Mouse (Mus musculus) right cerebral cortex, postnatal 36 days (tissue): ENCODE results near the gene Cdx4.

Experiments used
- DNase-seq, 2 experiments: peaks; one replicate each; pipeline ENCODE4 v3.0.0; 2022; ENCODE audit warnings: low spot score in 2 of 2, mixed read lengths in 1 of 2

Cdx4 gene

DNA sequence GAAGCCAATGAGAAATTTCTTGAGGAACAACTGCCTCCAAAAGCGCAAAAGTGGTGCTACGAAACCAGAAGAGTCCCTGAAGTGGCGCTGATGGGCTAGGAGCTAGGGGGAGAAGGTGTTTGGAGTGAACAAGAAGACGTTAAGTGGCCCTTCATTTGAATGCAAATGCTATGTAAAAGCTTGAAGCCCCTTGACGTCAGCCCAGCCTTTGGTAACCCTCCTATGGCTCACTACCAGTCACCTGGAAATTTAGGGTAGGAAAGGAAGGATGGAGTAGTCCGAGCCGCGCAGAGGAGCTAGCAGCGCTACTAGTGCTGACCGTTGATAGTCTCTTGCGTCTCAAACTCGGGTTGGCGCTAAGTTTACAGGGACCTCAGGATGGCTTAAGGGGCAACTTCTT is at the start of gene Cdx4:
TSS of gene Cdx4 (plus strand) at position 253 of the 400 bp plus-strand sequence.
- no peak for DNase-seq

DNA sequence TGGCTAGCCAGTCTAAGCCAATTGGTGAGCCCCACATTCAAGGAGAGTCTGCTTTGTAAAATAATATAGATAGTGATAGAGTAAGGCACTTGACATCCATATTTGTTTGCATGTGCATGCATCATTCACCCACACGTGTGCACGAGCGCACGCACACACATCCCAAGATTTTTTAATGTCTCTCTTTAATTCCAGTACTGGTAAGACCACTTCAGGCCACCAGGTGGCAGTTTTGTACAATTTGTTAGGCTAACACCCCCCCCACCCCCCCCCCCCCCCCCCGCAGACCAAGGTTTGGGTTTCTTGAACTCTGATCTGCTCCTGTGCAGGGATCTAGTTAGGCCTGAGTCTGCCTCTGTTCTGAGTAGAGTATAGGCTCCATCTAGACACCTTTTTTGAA is 46.9 kb upstream of the Cdx4 start:
- DNase-seq: no peak

DNA sequence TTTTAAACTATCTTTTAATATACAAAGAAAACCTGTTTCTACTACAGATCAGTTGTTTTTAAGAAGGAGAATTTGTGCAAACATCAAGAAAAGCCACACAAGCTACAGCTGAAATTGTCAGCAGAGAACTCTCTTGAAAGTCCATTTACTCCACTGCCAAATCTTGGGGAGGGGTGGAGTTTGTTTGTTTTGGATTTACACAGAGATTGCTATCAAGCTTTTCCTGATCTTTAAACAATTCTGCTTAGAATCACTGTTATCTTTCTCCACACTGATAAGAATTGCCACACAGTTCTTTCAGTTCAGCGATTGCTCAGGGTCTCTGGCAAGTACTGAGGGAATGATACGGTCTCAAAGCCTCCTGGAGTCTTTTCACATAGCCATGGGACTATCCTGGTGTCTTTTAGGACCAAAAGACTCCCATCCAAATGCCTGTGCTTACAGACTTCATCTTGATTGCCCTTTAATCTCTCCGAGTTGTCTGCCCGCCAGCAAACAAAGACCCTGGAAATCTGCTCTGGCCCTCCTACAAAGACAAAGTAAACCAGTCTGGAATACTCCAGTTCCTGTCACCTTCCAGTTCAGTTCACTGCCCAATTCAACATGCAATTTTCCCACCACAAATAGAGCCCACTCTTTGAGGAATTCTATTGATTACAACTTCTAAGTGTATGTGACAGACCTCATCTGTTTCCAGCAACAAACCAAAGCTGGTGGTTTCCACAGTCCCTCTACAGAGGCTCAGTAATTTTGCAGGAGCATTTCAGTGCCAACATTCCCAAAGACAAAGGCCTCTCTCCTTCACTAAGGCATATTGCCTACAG is 34.1 kb upstream of the Cdx4 start:
- DNase-seq: no peak

GRCm38 (mm10) chrX:103287846-103288377 is 33.3 kb upstream of the Cdx4 start:
- no peak for DNase-seq

GRCm38 (mm10) chrX:103288485-103289330 is 32.5 kb upstream of the Cdx4 start:
- no peak for DNase-seq

- DNase-seq: no peak
These were observed 22.3 kb upstream of the Cdx4 start for GRCm38 (mm10) chrX:103298937-103299336.

- DNase-seq: no peak
These were observed 12.9 kb upstream of the Cdx4 start for GRCm38 (mm10) chrX:103308262-103308661.

- DNase-seq: no peak
These were observed 9.5 kb upstream of the Cdx4 start for GRCm38 (mm10) chrX:103311723-103312122.

- DNase-seq: no peak
These were observed 7.1 kb upstream of the Cdx4 start for GRCm38 (mm10) chrX:103314146-103314545.

DNA sequence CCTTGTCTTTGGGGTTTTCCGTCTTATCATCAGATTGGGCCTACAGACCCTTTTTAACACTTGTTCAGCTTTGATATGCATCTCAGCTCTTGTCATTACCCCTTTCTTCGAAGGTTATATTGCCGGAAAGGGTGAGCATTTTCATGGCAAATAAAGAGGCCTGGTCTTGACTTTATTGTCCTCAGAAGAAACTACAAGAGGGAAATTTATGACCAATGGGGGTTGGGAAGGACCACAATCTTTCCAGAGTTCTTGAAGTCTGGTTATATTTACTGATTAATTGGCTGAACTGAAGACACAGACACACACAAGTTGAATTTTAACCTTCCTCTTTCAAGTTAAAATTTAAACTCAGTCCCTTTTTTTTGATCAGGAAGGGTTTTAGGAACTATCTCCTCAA is 4.7 kb downstream of the Cdx4 start:
- DNase-seq: no peak

GRCm38 (mm10) chrX:103329386-103329785 is 8.2 kb downstream of the Cdx4 start:
- no peak for DNase-seq

GRCm38 (mm10) chrX:103331125-103331858 is 10.1 kb downstream of the Cdx4 start:
- DNase-seq: no peak

- DNase-seq: no peak
These were observed 20.3 kb downstream of the Cdx4 start for GRCm38 (mm10) chrX:103341369-103342113.

GRCm38 (mm10) chrX:103355784-103356183 is 34.6 kb downstream of the Cdx4 start:
- DNase-seq: no peak

- peak; percentile 74 to 77 for DNase-seq
These were observed 35.1 kb downstream of the Cdx4 start, which contains the start of gene Chic1 for GRCm38 (mm10) chrX:103356287-103356686. Gene Chic1 (plus strand): TSS chrX:103356476.

GRCm38 (mm10) chrX:103356761-103357236 is 35.6 kb downstream of the Cdx4 start:
- DNase-seq: peak; percentile 1 to 6

- no peak for DNase-seq
These were observed 45.0 kb downstream of the Cdx4 start for GRCm38 (mm10) chrX:103366201-103366600.

DNA sequence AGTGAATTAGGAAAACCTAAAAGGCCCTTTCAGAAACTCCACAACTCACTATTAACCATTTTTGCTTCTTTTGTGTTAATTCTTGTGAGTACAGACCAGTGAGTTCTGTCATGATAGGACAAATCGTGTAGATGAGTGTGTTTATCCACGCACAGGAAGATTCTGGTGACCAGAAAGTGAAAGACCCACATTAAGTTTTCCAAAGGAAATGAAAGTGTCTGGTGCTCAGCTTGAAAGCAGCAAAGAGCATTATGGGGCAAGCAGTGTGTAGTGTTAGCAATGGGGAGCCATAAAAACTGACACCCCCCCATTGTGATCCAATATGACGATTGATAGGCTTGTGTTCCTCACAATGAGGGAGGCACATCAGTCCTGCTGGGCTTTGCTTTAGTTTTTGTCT is 47.5 kb downstream of the Cdx4 start:
- no peak for DNase-seq

GRCm38 (mm10) chrX:103371221-103371620 is 50.0 kb downstream of the Cdx4 start:
- no peak for DNase-seq

GRCm38 (mm10) chrX:103371627-103372026 is 50.4 kb downstream of the Cdx4 start:
- DNase-seq: no peak

GRCm38 (mm10) chrX:103374250-103374649 is 53.1 kb downstream of the Cdx4 start:
- DNase-seq: no peak
